Mouse (Mus musculus): ENCODE measurements at regions not wholly inside any gene's neighbourhood (a gene's known extent, or its start where the extent isn't known, plus 50 kb on each side); places are given as distances from the start of the nearest gene placed in this dataset.

DNA sequence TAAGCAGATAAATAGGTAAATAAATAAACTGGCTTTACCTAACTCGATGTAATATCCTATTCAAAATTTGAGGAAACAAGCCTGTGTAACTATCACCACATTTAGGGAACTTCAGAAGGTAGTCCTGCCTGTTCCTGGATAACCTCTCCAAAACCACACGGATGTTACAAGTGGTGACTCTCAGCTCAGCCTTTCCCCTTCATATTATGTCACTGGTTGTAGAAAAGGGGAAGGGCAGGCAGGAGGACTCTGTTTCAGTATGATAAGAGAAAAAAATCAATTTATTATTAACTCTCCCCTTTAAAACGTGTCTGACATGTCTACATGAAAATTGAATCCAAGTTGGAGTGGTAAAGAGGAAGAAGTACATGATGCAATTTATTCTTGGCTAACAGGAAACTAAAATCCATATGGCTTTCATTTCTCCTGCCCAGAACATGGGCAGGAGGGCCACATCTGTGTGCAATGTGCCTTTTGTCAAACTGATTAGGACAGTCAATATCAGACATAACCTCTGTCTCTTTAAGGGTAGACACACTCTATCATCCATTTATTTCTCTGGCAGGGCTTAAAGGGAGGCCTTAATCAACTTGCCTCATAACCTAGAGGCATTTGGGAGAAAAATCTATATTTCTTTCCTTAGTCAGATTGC, 353.9 kb upstream of the Slco3a1 start:
- Histone ChIP-seq H3K27me3 (replicated peaks) (no peaks in the 10 kb centered on the region), H3K4me1 (peaks cover 12% of the 10 kb centered on the region), H3K36me3 (replicated peaks; ENCODE audit: low read length) (no peaks in the 10 kb centered on the region), H3K4me3 (replicated peaks) (no peak overlapping the region), H3K9me3 (no peaks in the 10 kb centered on the region)
- TF ChIP-seq GATA1 (IDR thresholded peaks at IDR 0.05; ENCODE audit: borderline replicate concordance, low read length): no peak
- no peak for TF ChIP-seq FLI1 (IDR thresholded peaks at IDR 0.05; ENCODE audit: low read length)

DNA sequence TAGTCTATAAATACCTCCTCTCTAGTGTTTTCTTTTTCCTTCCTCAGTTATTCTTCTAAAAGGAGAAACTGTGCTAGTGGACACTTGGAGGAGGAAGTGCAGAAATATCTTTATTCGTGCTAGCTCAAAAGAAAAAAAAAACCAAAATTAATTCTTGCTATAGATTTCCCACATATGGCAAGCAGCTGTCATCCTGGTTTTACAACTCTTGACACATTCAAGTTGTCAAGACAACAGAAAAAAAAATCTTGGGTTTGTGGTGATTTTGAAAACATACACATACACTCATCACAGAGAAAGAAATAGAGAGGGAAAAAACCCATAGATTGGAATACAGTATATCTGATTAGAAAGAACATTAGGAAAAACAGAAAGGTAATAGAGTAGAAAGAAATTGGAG, 352.8 kb upstream of the Slco3a1 start:
- no peaks in the 10 kb centered on the region for H3K9me3 ChIP-seq
- no peaks in the 10 kb centered on the region for H3K27me3 ChIP-seq (replicated peaks)
- peaks cover 15% of the 10 kb centered on the region for H3K4me1 ChIP-seq
- H3K4me3 ChIP-seq (replicated peaks): no peak overlapping the region
- no peaks in the 10 kb centered on the region for H3K36me3 ChIP-seq (replicated peaks; ENCODE audit: low read length)
- TF ChIP-seq GATA1 (IDR thresholded peaks at IDR 0.05; ENCODE audit: borderline replicate concordance, low read length) (no peak), FLI1 (IDR thresholded peaks at IDR 0.05; ENCODE audit: low read length) (no peak)

DNA sequence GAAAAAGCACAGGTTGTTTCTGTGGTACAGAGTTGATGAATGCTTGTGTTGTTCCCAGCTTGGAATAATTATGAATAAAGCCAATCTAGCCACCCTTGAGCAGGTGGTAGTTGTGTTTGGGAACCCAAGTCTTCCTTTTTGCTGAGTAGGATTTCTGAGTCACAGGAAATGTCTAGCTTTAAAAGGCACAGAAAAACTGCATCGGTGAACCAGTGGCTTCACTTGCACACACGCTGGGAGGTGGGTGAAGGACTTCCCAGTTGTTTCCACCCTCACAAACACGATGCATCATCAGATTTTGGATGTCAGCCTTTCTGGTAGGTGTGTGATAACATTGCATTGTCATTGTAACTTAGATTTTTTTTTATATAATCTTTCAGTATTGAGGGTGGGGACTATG, 322.9 kb upstream of the Slco3a1 start:
- no peaks in the 10 kb centered on the region for H3K9me3 ChIP-seq
- no peak overlapping the region for H3K4me3 ChIP-seq (replicated peaks)
- H3K4me1 ChIP-seq: peaks cover 19% of the 10 kb centered on the region
- H3K36me3 ChIP-seq (replicated peaks; ENCODE audit: low read length): no peaks in the 10 kb centered on the region
- H3K27me3 ChIP-seq (replicated peaks): no peaks in the 10 kb centered on the region
- no peak for TF ChIP-seq GATA1 (IDR thresholded peaks at IDR 0.05; ENCODE audit: borderline replicate concordance, low read length)
- no peak for TF ChIP-seq FLI1 (IDR thresholded peaks at IDR 0.05; ENCODE audit: low read length)

DNA sequence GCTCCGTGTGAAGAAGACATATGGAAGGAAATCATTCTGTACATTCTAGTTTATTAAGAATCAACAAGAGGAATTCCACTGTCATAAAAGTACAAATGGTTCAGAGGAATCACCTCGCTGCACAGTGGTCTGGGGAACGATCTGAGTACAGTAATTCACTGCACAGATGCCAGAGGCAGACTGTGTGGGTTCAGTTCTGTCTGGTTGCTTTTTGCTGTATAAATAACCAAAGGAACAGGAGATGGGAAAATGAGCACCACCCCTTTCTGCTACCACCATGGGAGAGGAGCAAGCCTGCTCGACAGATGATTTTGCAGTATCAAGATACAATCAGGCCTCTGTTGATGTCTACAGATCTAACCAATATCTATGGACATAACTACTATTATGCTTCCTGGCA, 322.1 kb upstream of the Slco3a1 start:
- H3K36me3 ChIP-seq (replicated peaks; ENCODE audit: low read length): no peaks in the 10 kb centered on the region
- TF ChIP-seq GATA1 (IDR thresholded peaks at IDR 0.05; ENCODE audit: borderline replicate concordance, low read length) (no peak), FLI1 (IDR thresholded peaks at IDR 0.05; ENCODE audit: low read length) (no peak)
- H3K4me1 ChIP-seq: peaks cover 11% of the 10 kb centered on the region
- H3K4me3 ChIP-seq (replicated peaks): no peak overlapping the region
- H3K27me3 ChIP-seq (replicated peaks): no peaks in the 10 kb centered on the region
- H3K9me3 ChIP-seq: no peaks in the 10 kb centered on the region

DNA sequence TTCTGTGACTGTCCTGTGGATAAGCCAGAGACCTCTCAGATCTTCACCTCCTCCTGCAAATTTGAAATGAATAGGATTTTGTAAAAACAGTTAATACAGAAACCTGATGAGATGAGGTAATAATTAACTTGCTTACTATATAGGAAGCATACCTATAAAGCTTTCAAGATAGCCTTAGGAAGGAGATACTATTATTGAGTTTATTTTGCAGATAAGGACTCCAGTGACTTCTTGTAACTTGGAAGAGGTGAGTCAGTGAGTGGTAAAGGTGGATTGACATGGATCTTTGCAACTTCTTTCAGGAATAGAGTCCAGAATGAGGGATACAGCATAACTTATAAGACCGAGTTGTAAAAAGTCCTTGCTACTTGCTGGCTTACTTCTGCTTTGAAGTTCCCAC, 315.7 kb upstream of the Slco3a1 start:
- no peaks in the 10 kb centered on the region for H3K36me3 ChIP-seq (replicated peaks; ENCODE audit: low read length)
- H3K4me1 ChIP-seq: peaks cover 13% of the 10 kb centered on the region
- H3K4me3 ChIP-seq (replicated peaks): no peak overlapping the region
- peaks cover 5% of the 10 kb centered on the region for H3K9me3 ChIP-seq
- no peak for TF ChIP-seq GATA1 (IDR thresholded peaks at IDR 0.05; ENCODE audit: borderline replicate concordance, low read length)
- no peaks in the 10 kb centered on the region for H3K27me3 ChIP-seq (replicated peaks)

DNA sequence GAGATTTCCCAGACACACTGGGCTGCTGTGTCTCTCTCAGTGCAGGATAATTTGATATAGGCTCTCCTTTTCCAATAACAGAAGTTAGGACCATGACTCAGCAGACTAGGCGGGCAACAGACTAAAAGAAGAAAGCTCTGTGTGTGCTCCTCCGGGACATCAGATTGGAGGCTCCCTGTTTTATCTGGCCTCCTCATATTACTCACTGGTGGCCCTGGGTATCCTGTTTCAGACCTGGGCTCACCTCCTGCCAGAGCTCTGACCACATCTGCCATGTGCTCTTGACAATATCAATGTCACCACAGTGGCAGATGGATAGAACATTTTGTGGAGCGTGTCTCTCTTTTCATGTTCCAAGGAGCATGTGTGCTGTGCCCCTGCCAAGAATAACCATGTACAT, 308.1 kb upstream of the Slco3a1 start:
- H3K27me3 ChIP-seq (replicated peaks): no peaks in the 10 kb centered on the region
- no peaks in the 10 kb centered on the region for H3K36me3 ChIP-seq (replicated peaks; ENCODE audit: low read length)
- no peak overlapping the region for H3K4me3 ChIP-seq (replicated peaks)
- peaks cover 13% of the 10 kb centered on the region for H3K4me1 ChIP-seq
- peaks cover 5% of the 10 kb centered on the region for H3K9me3 ChIP-seq
- TF ChIP-seq GATA1 (IDR thresholded peaks at IDR 0.05; ENCODE audit: borderline replicate concordance, low read length) (no peak), FLI1 (IDR thresholded peaks at IDR 0.05; ENCODE audit: low read length) (no peak)

DNA sequence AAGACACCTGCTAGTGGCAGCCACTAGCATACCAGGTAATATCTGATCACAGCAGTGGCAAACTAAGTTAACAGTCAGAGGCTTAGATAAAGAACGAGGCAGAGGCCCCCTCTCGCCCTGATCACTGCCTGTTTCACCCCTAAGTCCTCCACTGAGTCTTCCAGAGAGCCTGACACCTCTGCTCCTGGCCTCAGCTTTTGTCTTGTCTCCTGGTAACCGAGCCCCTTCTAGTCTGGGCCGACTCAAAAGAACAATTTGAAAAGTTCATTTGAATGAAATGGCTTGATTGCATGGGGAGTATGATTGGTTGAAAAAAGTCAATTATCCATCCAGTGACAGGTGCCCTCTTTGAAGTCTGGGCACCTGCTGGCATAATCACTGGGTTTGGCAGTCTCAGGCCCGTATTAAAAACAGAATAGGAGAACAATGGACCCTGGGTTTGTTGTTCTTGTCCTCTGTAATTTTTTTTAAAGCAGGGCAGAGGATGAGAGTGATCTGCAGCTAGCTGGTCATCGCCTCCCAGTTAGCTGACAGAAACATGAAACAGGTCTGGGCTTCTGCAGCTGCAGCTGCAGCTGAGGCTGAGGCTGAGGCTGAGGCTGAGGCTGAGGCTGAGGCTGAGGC, 289.8 kb upstream of the Slco3a1 start:
- Histone ChIP-seq H3K36me3 (replicated peaks; ENCODE audit: low read length) (no peaks in the 10 kb centered on the region), H3K9me3 (no peaks in the 10 kb centered on the region), H3K27me3 (replicated peaks) (no peaks in the 10 kb centered on the region), H3K4me3 (replicated peaks) (no peak overlapping the region), H3K4me1 (no peaks in the 10 kb centered on the region)
- TF ChIP-seq FLI1 (IDR thresholded peaks at IDR 0.05; ENCODE audit: low read length) (no peak), GATA1 (IDR thresholded peaks at IDR 0.05; ENCODE audit: borderline replicate concordance, low read length) (no peak)

DNA sequence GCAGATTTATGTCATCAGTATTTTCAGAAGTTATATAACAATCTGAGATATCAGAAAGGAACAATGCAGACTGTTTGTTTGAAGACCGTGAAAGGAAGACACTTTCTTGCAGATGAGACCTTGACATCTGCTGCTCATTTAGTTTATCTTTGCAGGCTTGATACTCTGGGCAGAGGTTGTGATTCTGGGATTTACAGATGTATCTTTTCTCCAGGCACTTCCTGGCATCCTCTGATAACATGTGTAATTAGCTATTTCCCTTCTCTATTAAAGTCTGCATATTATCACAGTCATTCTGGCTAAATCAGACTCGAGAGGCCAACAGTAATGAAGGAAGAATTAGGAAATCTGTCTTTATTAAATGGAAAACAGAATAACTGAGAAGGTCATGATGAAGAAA, 268.7 kb upstream of the Slco3a1 start:
- H3K9me3 ChIP-seq: peaks cover 6% of the 10 kb centered on the region
- no peak for TF ChIP-seq FLI1 (IDR thresholded peaks at IDR 0.05; ENCODE audit: low read length)
- no peak for TF ChIP-seq GATA1 (IDR thresholded peaks at IDR 0.05; ENCODE audit: borderline replicate concordance, low read length)
- H3K4me1 ChIP-seq: no peaks in the 10 kb centered on the region
- H3K27me3 ChIP-seq (replicated peaks): no peaks in the 10 kb centered on the region
- no peaks in the 10 kb centered on the region for H3K36me3 ChIP-seq (replicated peaks; ENCODE audit: low read length)
- H3K4me3 ChIP-seq (replicated peaks): no peak overlapping the region

DNA sequence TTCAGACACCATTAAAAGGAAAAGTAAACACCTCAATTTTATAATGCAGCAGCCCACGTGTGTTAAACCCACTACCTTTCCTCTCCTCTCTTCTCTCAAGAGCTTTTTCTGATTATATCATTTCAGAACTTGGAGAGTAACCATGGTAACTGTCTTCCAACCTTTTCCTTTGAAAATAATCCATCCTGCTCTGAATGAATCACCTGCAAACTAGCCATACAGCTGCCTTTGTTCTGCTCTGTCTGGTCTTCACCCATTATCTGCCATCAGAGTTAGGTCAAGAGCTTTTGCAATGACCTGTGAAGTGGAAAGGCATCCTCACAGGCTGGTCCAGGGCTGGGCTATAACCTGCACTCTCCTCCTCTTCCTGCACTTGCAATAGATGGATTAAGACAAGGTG, 238.7 kb upstream of the Slco3a1 start:
- no peaks in the 10 kb centered on the region for H3K27me3 ChIP-seq (replicated peaks)
- no peak overlapping the region for H3K4me3 ChIP-seq (replicated peaks)
- H3K9me3 ChIP-seq: no peaks in the 10 kb centered on the region
- TF ChIP-seq GATA1 (IDR thresholded peaks at IDR 0.05; ENCODE audit: borderline replicate concordance, low read length) (no peak), FLI1 (IDR thresholded peaks at IDR 0.05; ENCODE audit: low read length) (no peak)
- H3K36me3 ChIP-seq (replicated peaks; ENCODE audit: low read length): no peaks in the 10 kb centered on the region
- no peaks in the 10 kb centered on the region for H3K4me1 ChIP-seq

DNA sequence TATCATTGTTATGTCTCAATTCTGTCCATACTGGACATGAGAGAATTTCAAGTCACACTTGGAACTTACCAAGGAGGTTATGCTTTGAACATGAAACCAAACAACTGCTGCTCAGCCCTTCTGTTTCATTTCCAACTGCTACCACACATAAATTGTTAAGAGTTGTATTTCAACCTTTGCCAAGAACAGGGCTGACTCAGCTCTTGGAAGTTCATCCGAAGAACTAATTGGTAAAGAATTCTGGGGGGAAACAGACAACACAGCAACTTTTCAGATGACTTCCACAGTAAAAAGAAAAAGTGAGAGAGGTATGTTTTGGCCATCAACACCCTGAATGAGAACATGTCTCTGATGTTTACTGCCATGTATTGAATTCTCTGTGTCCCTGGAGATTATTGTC, 234.1 kb upstream of the Slco3a1 start:
- H3K27me3 ChIP-seq (replicated peaks): no peaks in the 10 kb centered on the region

More for the DNA sequence above, 234.1 kb upstream of the Slco3a1 start:
- TF ChIP-seq GATA1 (IDR thresholded peaks at IDR 0.05; ENCODE audit: borderline replicate concordance, low read length): no peak
- no peak for TF ChIP-seq FLI1 (IDR thresholded peaks at IDR 0.05; ENCODE audit: low read length)
- Histone ChIP-seq H3K9me3 (no peaks in the 10 kb centered on the region), H3K4me1 (no peaks in the 10 kb centered on the region), H3K36me3 (replicated peaks; ENCODE audit: low read length) (no peaks in the 10 kb centered on the region), H3K4me3 (replicated peaks) (no peak overlapping the region)

Measured in megakaryocyte, embryonic 14.5 days (primary cell).